Mouse (Mus musculus) midbrain, embryonic 11.5 days (tissue): ENCODE measurements at regions not wholly inside any gene's neighbourhood (a gene's known extent, or its start where the extent isn't known, plus 50 kb on each side); places are given as distances from the start of the nearest gene placed in this dataset.

Experiments
- ATAC-seq: fragments of 200-750 bp; cut with Nextera tagmentation; 2 replicates; pipeline ENCODE4 v1.8.0; 2017; ENCODE audit warnings: moderate TSS enrichment, moderate library complexity; ENCODE audit not compliant: low FRiP score
- DNase-seq: peaks from one replicate; pipeline ENCODE4 v3.0.0; 2015; ENCODE audit warnings: low spot score; ENCODE audit errors: missing footprints
- H3K27ac ChIP-seq: fragments of 300-500 bp; sonication (generic); 2 replicates; pipeline ENCODE4 v1.5.1; 2014; ENCODE audit warnings: low read depth, low read length
- H3K27me3 ChIP-seq: fragments of 300-500 bp; sonication (generic); 2 replicates; pipeline ENCODE4 v1.6.1; 2014; ENCODE audit warnings: mild to moderate bottlenecking, low read length, moderate library complexity, mixed read lengths; ENCODE audit not compliant: control insufficient read depth, insufficient read depth
- H3K36me3 ChIP-seq: fragments of 300-500 bp; sonication (generic); 2 replicates; pipeline ENCODE4 v1.6.1; 2014; ENCODE audit warnings: mild to moderate bottlenecking, low read length, moderate library complexity, mixed read lengths; ENCODE audit not compliant: control insufficient read depth, insufficient read depth
- H3K4me1 ChIP-seq: fragments of 300-500 bp; sonication (generic); 2 replicates; pipeline ENCODE4 v1.6.1; 2014; ENCODE audit warnings: low read length; ENCODE audit not compliant: control insufficient read depth, insufficient read depth
- H3K4me2 ChIP-seq: fragments of 300-500 bp; sonication (generic); 2 replicates; pipeline ENCODE4 v1.6.1; 2014; ENCODE audit warnings: mild to moderate bottlenecking, moderate library complexity
- H3K4me3 ChIP-seq: fragments of 300-500 bp; sonication (generic); 2 replicates; pipeline ENCODE4 v1.5.1; 2014; ENCODE audit warnings: low read depth, low read length
- H3K9ac ChIP-seq: fragments of 300-500 bp; sonication (generic); 2 replicates; pipeline ENCODE4 v1.6.1; 2014; ENCODE audit warnings: low read length
- H3K9me3 ChIP-seq: fragments of 300-500 bp; sonication (generic); 2 replicates; pipeline ENCODE4 v1.6.1; 2016; ENCODE audit warnings: low read length; ENCODE audit not compliant: control insufficient read depth
- WGBS: fragments of 180-500 bp; shearing (Covaris S2); extraction: QIAGEN DNeasy Blood & Tissue Kit; methylation state at CpG from one replicate; pipeline ENCODE4 v1.1.7; 2014; 5-methylcytosine and 5-hydroxymethylcytosine counted together

DNA sequence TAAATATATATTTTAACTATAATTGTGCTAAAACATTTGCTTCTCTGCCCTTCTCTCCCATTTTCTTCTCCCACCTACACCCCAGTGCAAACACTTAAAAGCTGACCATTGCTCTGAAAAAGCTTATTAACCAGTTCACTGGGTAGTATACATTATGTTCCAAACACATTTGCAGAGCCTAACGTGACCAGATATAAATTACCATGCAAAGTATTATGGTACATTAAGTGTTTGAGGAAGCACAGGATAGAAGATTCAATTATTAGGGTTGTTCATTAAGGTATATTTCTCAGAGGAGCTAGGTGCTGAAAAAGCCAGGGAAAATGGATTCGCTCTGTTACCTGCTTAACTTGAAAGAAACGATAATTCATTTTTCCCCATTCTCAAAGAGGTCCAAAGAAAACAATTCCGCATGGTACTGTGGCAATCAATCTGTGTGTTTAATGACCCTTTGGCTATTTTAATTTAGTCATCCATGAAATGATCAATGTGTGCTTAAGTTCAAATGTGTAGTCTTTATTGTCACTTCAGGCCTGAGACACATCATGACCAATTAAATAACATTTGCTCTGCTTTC, 144.0 kb upstream of the Msl3l2 start:
- 87% methylated on average over 4 of the region's 4 CpGs for WGBS
- H3K4me1 ChIP-seq, result no peaks in the 10 kb centered on the region
- DNase-seq, result no peak
- H3K4me2 ChIP-seq, result no peak overlapping the region
- H3K9me3 ChIP-seq, result no peaks in the 10 kb centered on the region
- H3K9ac ChIP-seq, result no peak overlapping the region
- no peak overlapping the region for H3K27ac ChIP-seq
- no peaks in the 10 kb centered on the region for H3K36me3 ChIP-seq
- no peaks in the 10 kb centered on the region for H3K27me3 ChIP-seq
- ATAC-seq, result no peak
- no peak overlapping the region for H3K4me3 ChIP-seq
